Mouse (Mus musculus) liver (tissue): Measurements from ENCODE around the gene Slc8a1.

Experiments used
- DNase-seq: peaks from one replicate; pipeline ENCODE4 v3.0.0-alpha.2; 2020; ENCODE audit warnings: mixed read lengths

Gene Slc8a1

GRCm38 (mm10) chr17:81502732-81503131 lies 235.4 kb downstream of the Slc8a1 start:
- DNase-seq = no peak

GRCm38 (mm10) chr17:81500686-81501407 lies 237.3 kb downstream of the Slc8a1 start:
- no peak for DNase-seq

- DNase-seq = no peak
Measured at GRCm38 (mm10) chr17:81497919-81498318, 240.3 kb downstream of the Slc8a1 start.

GRCm38 (mm10) chr17:81496616-81497015 lies 241.6 kb downstream of the Slc8a1 start:
- DNase-seq = no peak

- no peak for DNase-seq
Measured at GRCm38 (mm10) chr17:81492216-81492865, 245.8 kb downstream of the Slc8a1 start.

- DNase-seq = no peak
Measured at GRCm38 (mm10) chr17:81486388-81486787, 251.8 kb downstream of the Slc8a1 start.

- no peak for DNase-seq
Measured at GRCm38 (mm10) chr17:81481843-81482490, 256.2 kb downstream of the Slc8a1 start.

GRCm38 (mm10) chr17:81480351-81481161 lies 257.6 kb downstream of the Slc8a1 start:
- DNase-seq = peak; percentile 15

GRCm38 (mm10) chr17:81479807-81480206 lies 258.4 kb downstream of the Slc8a1 start:
- no peak for DNase-seq

- no peak for DNase-seq
Measured at GRCm38 (mm10) chr17:81477420-81477819, 260.8 kb downstream of the Slc8a1 start.

- DNase-seq = no peak
Measured at GRCm38 (mm10) chr17:81473363-81473762, 264.8 kb downstream of the Slc8a1 start.

- DNase-seq = no peak
Measured at GRCm38 (mm10) chr17:81468941-81469340, 269.2 kb downstream of the Slc8a1 start.

- no peak for DNase-seq
Measured at GRCm38 (mm10) chr17:81459379-81459778, 278.8 kb downstream of the Slc8a1 start.

- no peak for DNase-seq
Measured at GRCm38 (mm10) chr17:81455977-81456376, 282.2 kb downstream of the Slc8a1 start.

- DNase-seq = no peak
Measured at GRCm38 (mm10) chr17:81455269-81455668, 282.9 kb downstream of the Slc8a1 start.

GRCm38 (mm10) chr17:81441463-81441862 lies 296.7 kb downstream of the Slc8a1 start, which contains the start of gene Gm11096:
TSS of gene Gm11096 (plus strand) at chr17:81441763.
- DNase-seq = no peak

- DNase-seq = no peak
Measured at GRCm38 (mm10) chr17:81433148-81433547, 305.0 kb downstream of the Slc8a1 start.

GRCm38 (mm10) chr17:81432733-81433132 lies 305.4 kb downstream of the Slc8a1 start:
- no peak for DNase-seq

- no peak for DNase-seq
Measured at GRCm38 (mm10) chr17:81427245-81427644, 310.9 kb downstream of the Slc8a1 start.

- DNase-seq = peak; percentile 12
Measured at GRCm38 (mm10) chr17:81424256-81424912, 313.8 kb downstream of the Slc8a1 start.

GRCm38 (mm10) chr17:81419802-81420459 lies 318.2 kb downstream of the Slc8a1 start:
- no peak for DNase-seq
